Mouse (Mus musculus) embryonic facial prominence, embryonic 13.5 days (tissue): ENCODE results near the gene Myrfl. TPM values are rescaled to one million over a fixed set of nuclear protein-coding genes. Genes with fewer than 3 reads are reported as not detected.

Experiments used
- ATAC-seq: fragments of 200-750 bp; cut with Nextera tagmentation; 2 replicates; pipeline ENCODE4 v1.8.0; 2017; ENCODE audit warnings: low read depth; ENCODE audit not compliant: insufficient number of reproducible peaks, insufficient read depth, low FRiP score, low TSS enrichment
- H3K27ac ChIP-seq: fragments of 300-500 bp; sonication (generic); 2 replicates; pipeline ENCODE4 v1.5.1; 2015; ENCODE audit warnings: moderate library complexity, mild to moderate bottlenecking, inconsistent platforms
- H3K27me3 ChIP-seq: fragments of 300-500 bp; sonication (generic); 2 replicates; pipeline ENCODE4 v1.6.1; 2015; ENCODE audit warnings: mild to moderate bottlenecking, inconsistent platforms
- H3K36me3 ChIP-seq: fragments of 300-500 bp; sonication (generic); 2 replicates; pipeline ENCODE4 v1.6.1; 2015; ENCODE audit warnings: mild to moderate bottlenecking, inconsistent platforms
- H3K4me1 ChIP-seq: fragments of 300-500 bp; sonication (generic); 2 replicates; pipeline ENCODE4 v1.6.1; 2015; ENCODE audit warnings: inconsistent platforms
- H3K4me2 ChIP-seq: fragments of 300-500 bp; sonication (generic); 2 replicates; pipeline ENCODE4 v1.6.1; 2015; ENCODE audit warnings: moderate library complexity, mild to moderate bottlenecking, inconsistent platforms
- H3K4me3 ChIP-seq: fragments of 300-500 bp; sonication (generic); 2 replicates; pipeline ENCODE4 v1.5.1; 2015; ENCODE audit warnings: mild to moderate bottlenecking, inconsistent platforms
- H3K9ac ChIP-seq: fragments of 300-500 bp; sonication (generic); 2 replicates; pipeline ENCODE4 v1.6.1; 2015; ENCODE audit warnings: mild to moderate bottlenecking, inconsistent platforms
- H3K9me3 ChIP-seq: fragments of 300-500 bp; sonication (generic); 2 replicates; pipeline ENCODE4 v1.6.1; 2016; ENCODE audit warnings: inconsistent platforms
- WGBS: fragments of 180-500 bp; shearing (Covaris S2); methylation state at CpG from one replicate; pipeline ENCODE4 v1.1.7; 2015; ENCODE audit warnings: mixed read lengths; 5-methylcytosine and 5-hydroxymethylcytosine counted together
- polyA plus RNA-seq: library from polyadenylated mRNA; unstranded; fragments of >200 nt; fragmentation: Nextera tagmentation; extraction: Ambion mirVana; gene quantifications from 2 replicates; pipeline ENCODE4 v1.2.1, GENCODE M21; 2015

The Myrfl gene
- polyA plus RNA-seq, 1 experiment from 2014 or later = 0.22 TPM

GRCm38 (mm10) chr10:116871329-116872015, 25.2 kb downstream of the Myrfl start:
- Histone ChIP-seq H3K4me1 (no peaks in the 10 kb centered on the region), H3K27ac (no peak overlapping the region), H3K27me3 (no peaks in the 10 kb centered on the region), H3K36me3 (no peaks in the 10 kb centered on the region), H3K9me3 (no peaks in the 10 kb centered on the region), H3K4me2 (no peak overlapping the region), H3K9ac (no peak overlapping the region), H3K4me3 (no peak overlapping the region)
- ATAC-seq = no peak
- WGBS = 79% methylated on average over 12 of the region's 12 CpGs

GRCm38 (mm10) chr10:116870819-116871218, 25.9 kb downstream of the Myrfl start:
- no peaks in the 10 kb centered on the region for H3K9me3 ChIP-seq
- no peak overlapping the region for H3K9ac ChIP-seq
- H3K27ac ChIP-seq = no peak overlapping the region
- 79% methylated on average over 6 of the region's 6 CpGs for WGBS
- no peak overlapping the region for H3K4me2 ChIP-seq
- H3K4me3 ChIP-seq = no peak overlapping the region
- no peaks in the 10 kb centered on the region for H3K36me3 ChIP-seq
- H3K27me3 ChIP-seq = no peaks in the 10 kb centered on the region
- no peak for ATAC-seq
- H3K4me1 ChIP-seq = no peaks in the 10 kb centered on the region

- Histone ChIP-seq H3K4me3 (no peak overlapping the region), H3K4me2 (no peak overlapping the region), H3K27ac (no peak overlapping the region), H3K9ac (no peak overlapping the region), H3K9me3 (no peaks in the 10 kb centered on the region), H3K27me3 (no peaks in the 10 kb centered on the region), H3K36me3 (no peaks in the 10 kb centered on the region), H3K4me1 (0 out of 2 replicates have a peak, but pooled peaks cover 8% of the 10 kb centered on the region)
- WGBS = 77% methylated on average over 11 of the region's 11 CpGs
- no peak for ATAC-seq
Measured at GRCm38 (mm10) chr10:116853159-116853845, 43.4 kb downstream of the Myrfl start.

- Histone ChIP-seq H3K27ac (no peak overlapping the region), H3K9ac (no peak overlapping the region), H3K27me3 (no peaks in the 10 kb centered on the region)
Measured at GRCm38 (mm10) chr10:116848749-116849473, 47.8 kb downstream of the Myrfl start.

GRCm38 (mm10) chr10:116841551-116841950, 55.2 kb downstream of the Myrfl start:
- Histone ChIP-seq H3K4me3 (no peak overlapping the region), H3K27me3 (no peaks in the 10 kb centered on the region), H3K9me3 (no peaks in the 10 kb centered on the region), H3K36me3 (no peaks in the 10 kb centered on the region), H3K9ac (no peak overlapping the region), H3K4me1 (no peaks in the 10 kb centered on the region), H3K27ac (no peak overlapping the region), H3K4me2 (no peak overlapping the region)
- no peak for ATAC-seq
- WGBS = 68% methylated on average over 3 of the region's 3 CpGs

More at GRCm38 (mm10) chr10:116848749-116849473, 47.8 kb downstream of the Myrfl start:
- WGBS = 19% methylated on average over 22 of the region's 22 CpGs
- H3K36me3 ChIP-seq = no peaks in the 10 kb centered on the region
- H3K4me2 ChIP-seq = peak overlapping the region; percentile 53
- no peak overlapping the region for H3K4me3 ChIP-seq
- H3K4me1 ChIP-seq = 0 out of 2 replicates have a peak, but pooled peaks cover 8% of the 10 kb centered on the region
- H3K9me3 ChIP-seq = no peaks in the 10 kb centered on the region
- ATAC-seq = peak; percentile 56

GRCm38 (mm10) chr10:116830676-116831075, 66.0 kb downstream of the Myrfl start:
- Histone ChIP-seq H3K4me2 (no peak overlapping the region), H3K4me3 (no peak overlapping the region), H3K27me3 (no peaks in the 10 kb centered on the region), H3K9ac (no peak overlapping the region), H3K27ac (no peak overlapping the region), H3K36me3 (no peaks in the 10 kb centered on the region), H3K9me3 (no peaks in the 10 kb centered on the region), H3K4me1 (peaks cover 10% of the 10 kb centered on the region)
- ATAC-seq = no peak
- WGBS = 88% methylated on average over 6 of the region's 6 CpGs

GRCm38 (mm10) chr10:116828099-116828498, 68.6 kb downstream of the Myrfl start:
- H3K27ac ChIP-seq = no peak overlapping the region
- H3K4me3 ChIP-seq = no peak overlapping the region
- H3K36me3 ChIP-seq = no peaks in the 10 kb centered on the region
- no peak overlapping the region for H3K4me2 ChIP-seq
- no peaks in the 10 kb centered on the region for H3K27me3 ChIP-seq
- no peak for ATAC-seq
- H3K9me3 ChIP-seq = no peaks in the 10 kb centered on the region
- WGBS = 24% methylated on average over 4 of the region's 4 CpGs
- H3K4me1 ChIP-seq = peaks cover 16% of the 10 kb centered on the region
- no peak overlapping the region for H3K9ac ChIP-seq

GRCm38 (mm10) chr10:116827306-116827705, 69.4 kb downstream of the Myrfl start:
- no peak overlapping the region for H3K27ac ChIP-seq
- no peak overlapping the region for H3K4me3 ChIP-seq
- no peak for ATAC-seq
- WGBS = 86% methylated on average over 11 of the region's 11 CpGs
- H3K4me2 ChIP-seq = no peak overlapping the region
- H3K36me3 ChIP-seq = no peaks in the 10 kb centered on the region
- no peaks in the 10 kb centered on the region for H3K9me3 ChIP-seq
- no peaks in the 10 kb centered on the region for H3K27me3 ChIP-seq
- no peak overlapping the region for H3K9ac ChIP-seq
- H3K4me1 ChIP-seq = peaks cover 16% of the 10 kb centered on the region

- peaks cover 11% of the 10 kb centered on the region for H3K4me1 ChIP-seq
- no peaks in the 10 kb centered on the region for H3K36me3 ChIP-seq
- no peak for ATAC-seq
- 0 out of 2 replicates have a peak overlapping the region, but pooled peaks have one; percentile 2 for H3K9ac ChIP-seq
- H3K27ac ChIP-seq = no peak overlapping the region
- H3K27me3 ChIP-seq = no peaks in the 10 kb centered on the region
- no peaks in the 10 kb centered on the region for H3K9me3 ChIP-seq
- H3K4me3 ChIP-seq = no peak overlapping the region
- WGBS = 38% methylated on average over 15 of the region's 15 CpGs
- H3K4me2 ChIP-seq = 0 out of 2 replicates have a peak overlapping the region, but pooled peaks have one; percentile 9
Measured at GRCm38 (mm10) chr10:116815311-116816060, 81.2 kb downstream of the Myrfl start.

GRCm38 (mm10) chr10:116813150-116813549, 83.6 kb downstream of the Myrfl start:
- no peak overlapping the region for H3K4me2 ChIP-seq
- no peak overlapping the region for H3K4me3 ChIP-seq
- H3K9me3 ChIP-seq = no peaks in the 10 kb centered on the region
- H3K9ac ChIP-seq = no peak overlapping the region
- ATAC-seq = no peak
- H3K27me3 ChIP-seq = no peaks in the 10 kb centered on the region
- WGBS = 89% methylated on average over 9 of the region's 9 CpGs
- no peak overlapping the region for H3K27ac ChIP-seq
- peaks cover 11% of the 10 kb centered on the region for H3K4me1 ChIP-seq
- H3K36me3 ChIP-seq = no peaks in the 10 kb centered on the region

- Histone ChIP-seq H3K27ac (no peak overlapping the region), H3K4me2 (no peak overlapping the region), H3K9me3 (no peaks in the 10 kb centered on the region), H3K9ac (no peak overlapping the region), H3K4me1 (peaks cover 11% of the 10 kb centered on the region), H3K4me3 (no peak overlapping the region), H3K36me3 (no peaks in the 10 kb centered on the region), H3K27me3 (no peaks in the 10 kb centered on the region)
- 77% methylated on average over 15 of the region's 15 CpGs for WGBS
- ATAC-seq = no peak
Measured at GRCm38 (mm10) chr10:116810738-116811137, 86.0 kb downstream of the Myrfl start.
